Mouse (Mus musculus) heart, postnatal 4 days (tissue): ENCODE results near the gene Bcdin3d. TPM values are rescaled to one million over a fixed set of nuclear protein-coding genes. Genes with fewer than 3 reads are reported as not detected.

Experiments
- DNase-seq: peaks from one replicate; pipeline ENCODE4 v3.0.0; 2021
- total RNA-seq, 2 experiments: library from RNA; stranded (reverse); gene quantifications; 2 replicates each; pipeline ENCODE4 v1.2.3; 2021

Gene Bcdin3d
- total RNA-seq = 1 to 10 TPM; 4.9 to 5.0 TPM

DNA sequence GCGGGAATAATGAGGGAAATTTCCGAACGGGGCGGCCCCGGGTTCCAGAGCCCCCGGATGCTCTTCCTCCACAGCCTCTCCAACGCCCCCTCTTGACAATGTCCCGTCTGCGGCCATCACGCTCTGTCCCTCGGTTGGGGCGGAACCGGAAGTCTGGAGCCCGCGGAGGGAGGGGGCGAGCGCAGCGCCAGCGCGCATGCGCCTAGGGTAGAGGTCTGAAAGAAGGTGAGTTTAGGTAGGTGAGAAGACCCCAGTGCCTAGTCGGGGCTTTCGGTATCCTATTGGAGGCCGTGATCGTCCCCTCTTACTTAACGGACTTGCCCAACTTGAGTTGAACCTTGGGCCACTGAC lies at the start of gene Bcdin3d:
Gene Bcdin3d (minus strand): TSS at position 155 of the 351 bp plus-strand sequence.
- peak; percentile 93 for DNase-seq

GRCm38 (mm10) chr15:99520306-99520705 lies 45.8 kb upstream of the Bcdin3d start:
- no peak for DNase-seq

DNA sequence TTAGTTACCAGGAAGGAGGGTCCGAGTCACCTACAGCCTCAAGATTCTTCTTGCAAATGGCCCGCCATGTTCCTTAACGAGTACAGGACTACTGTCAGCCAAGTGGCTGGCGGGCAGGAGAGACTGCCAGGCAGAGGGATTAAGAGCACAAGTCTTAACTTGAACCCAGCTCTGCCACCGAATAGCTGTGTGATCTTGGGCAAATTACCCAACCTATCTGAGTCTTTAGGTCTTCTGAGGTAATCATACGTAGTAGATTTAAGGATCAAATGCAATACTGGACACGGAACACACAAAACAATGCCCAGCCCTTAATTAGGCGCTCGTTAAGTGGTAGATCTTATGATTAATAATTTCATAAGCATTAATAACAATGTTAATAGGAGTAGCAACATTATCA lies 45.1 kb upstream of the Bcdin3d start:
- DNase-seq = no peak

GRCm38 (mm10) chr15:99517715-99518114 lies 43.2 kb upstream of the Bcdin3d start:
- no peak for DNase-seq

DNA sequence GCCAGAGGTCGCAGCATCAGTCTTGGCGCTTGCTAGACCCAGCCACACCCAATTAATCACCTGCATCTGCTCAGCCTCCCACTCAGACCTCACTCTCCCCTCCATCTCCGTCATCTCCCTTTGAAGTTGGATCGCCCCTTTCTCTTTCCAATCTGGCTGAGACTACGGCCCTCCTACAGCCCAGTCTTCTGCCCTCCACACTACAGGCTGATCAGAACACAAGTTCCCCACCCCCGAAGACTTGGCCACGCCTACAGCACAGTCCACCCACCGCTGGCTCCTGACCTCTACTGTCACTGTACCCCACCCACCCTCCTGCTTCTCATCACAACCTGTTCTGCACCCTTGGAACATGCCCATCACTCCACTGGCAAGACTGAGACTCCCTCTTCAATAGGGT lies 42.2 kb upstream of the Bcdin3d start:
- DNase-seq = no peak

DNA sequence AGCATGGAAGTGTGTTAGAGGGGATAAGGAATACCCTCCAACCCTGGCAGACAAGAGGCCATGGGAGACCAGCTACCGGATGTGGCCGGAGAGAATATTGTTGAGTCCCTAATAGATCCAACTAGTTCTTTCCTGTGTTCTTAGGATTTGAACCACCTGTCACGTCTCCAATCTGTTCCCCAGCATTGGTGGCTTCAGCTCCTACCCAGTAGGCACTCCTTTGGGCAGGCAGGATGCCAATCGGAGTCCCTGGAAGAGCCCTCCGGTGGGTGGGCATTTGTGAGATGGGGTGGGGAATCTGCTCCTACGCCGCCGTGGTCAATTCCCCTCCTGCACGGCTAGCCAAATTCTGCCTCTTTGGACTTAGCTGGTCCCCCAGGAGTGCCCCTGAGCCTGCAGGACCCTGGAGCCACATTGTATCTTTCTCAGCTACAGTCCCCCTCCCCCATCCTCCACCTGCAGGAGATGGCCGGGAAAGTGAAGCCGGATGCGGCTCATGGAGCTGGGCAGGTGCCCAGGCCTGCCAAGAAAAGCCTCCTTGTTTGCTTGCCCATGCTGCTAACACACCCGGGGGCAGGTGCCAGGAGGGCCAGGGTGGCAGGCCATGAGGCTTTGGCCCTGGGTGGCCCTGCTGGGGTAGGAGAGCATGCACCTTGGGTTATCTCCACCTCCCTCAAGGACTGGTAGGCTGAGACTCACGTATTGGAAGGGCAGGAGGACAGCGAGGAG lies 37.4 kb upstream of the Bcdin3d start:
- DNase-seq = no peak

DNA sequence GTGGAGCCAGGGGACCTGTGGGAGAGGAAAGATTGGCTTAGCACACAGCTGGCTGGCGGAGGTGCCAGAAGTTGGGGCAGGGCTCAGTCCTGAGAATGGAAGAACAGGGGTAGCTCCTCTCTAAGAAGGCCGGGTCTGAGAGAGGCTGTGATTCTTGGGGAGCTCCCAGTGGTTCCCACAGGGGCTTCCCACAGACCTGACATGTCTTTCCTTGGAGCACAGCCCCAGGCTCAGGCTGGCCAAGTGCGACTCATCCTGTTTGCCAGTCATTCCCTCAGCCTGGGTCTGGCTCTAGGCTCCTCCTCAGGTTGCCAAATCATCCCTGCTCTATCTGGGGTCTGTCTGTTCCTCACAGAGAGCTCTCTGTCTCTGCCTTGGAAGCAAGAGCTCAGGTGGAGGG lies 36.1 kb upstream of the Bcdin3d start:
- no peak for DNase-seq

DNA sequence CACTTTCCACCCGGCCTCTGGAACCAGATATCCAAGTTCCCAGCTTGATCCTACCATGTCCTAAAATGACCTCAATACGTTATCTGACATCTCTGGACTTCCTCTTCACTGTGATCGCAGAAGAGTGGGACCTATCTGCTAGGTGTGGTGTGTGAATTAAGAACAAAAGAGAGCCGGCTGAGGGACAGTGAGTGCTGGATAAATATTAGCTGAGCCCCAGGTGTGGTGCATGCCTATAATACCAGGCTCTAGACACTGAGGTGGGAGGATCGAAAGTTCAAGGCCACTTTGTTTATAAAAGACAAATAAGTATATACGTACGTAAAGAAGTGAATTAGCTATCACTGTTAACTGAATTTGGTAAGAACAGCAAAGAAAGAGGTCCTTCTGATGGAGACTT lies 35.3 kb upstream of the Bcdin3d start:
- DNase-seq = no peak

- DNase-seq = no peak
Measured at GRCm38 (mm10) chr15:99505324-99506095, 31.0 kb upstream of the Bcdin3d start.

DNA sequence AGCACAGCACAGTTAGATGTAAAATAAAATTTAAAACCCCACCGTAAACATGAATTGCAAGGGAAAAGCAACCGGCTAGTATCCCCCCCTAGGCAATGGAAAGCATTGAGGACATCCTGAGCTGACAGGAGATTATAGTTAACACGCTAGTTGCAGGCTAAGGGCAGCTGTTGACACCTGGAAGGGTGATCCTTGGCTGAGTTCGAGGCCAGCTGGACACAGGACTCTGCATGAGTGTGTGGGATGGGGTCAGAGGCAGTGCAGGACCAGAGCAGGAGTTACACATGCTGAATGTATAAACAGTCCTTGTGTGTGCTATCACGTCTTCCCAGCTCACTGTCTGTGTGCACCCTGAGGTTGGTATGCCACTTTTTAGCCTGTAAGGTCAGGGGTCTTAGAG lies 28.7 kb upstream of the Bcdin3d start:
- peak; percentile 52 for DNase-seq

DNA sequence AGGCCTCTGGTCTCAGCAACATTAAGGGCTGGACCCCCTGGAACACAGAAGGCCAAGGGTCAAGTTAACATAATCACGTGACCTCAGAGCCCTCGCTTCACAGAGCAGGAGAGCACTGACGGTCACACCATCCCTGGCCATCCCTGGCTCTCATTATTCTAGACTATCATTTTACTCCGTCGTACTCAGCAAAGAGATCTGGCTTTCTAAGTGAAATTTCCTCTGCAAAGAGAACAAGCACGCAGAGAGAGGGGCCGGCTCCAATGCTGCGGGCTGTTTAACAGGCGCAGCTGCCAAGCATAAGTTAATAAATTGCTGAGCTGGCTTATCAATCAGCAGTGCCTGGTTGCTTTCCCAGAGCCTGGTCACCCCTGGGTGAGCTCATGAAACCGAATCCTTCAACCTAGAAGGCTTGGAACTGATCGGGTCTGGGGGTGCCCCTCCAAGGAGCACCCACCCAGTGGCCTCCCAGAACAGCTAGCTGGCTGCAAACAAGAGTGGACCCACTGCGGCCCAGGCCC lies 27.8 kb upstream of the Bcdin3d start:
- DNase-seq = no peak

- DNase-seq = no peak
Measured at GRCm38 (mm10) chr15:99501292-99502260, 27.0 kb upstream of the Bcdin3d start.

- DNase-seq = no peak
Measured at GRCm38 (mm10) chr15:99500320-99500719, 25.8 kb upstream of the Bcdin3d start.

- DNase-seq = no peak
Measured at GRCm38 (mm10) chr15:99499726-99500125, 25.2 kb upstream of the Bcdin3d start.

DNA sequence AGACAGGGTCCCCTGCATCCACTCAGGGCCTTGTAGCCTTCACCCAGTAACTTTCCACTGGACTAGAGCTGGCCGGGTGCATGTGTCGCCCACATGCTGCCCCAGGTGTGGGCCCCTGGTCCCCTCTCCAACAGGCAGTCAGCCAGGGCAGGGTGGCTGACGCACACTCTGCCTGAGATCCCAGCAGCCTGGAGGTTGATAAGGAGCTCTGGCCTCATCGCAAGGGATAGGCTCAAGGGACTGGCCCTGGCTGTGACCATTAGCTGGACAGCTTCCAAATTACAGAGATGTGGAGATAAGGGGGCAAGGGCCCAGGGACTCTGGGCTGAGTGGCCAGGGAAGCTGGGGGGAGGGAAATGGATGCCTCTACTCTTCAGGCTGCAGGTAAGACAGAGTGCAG lies 24.3 kb upstream of the Bcdin3d start:
- peak; percentile 68 for DNase-seq

DNA sequence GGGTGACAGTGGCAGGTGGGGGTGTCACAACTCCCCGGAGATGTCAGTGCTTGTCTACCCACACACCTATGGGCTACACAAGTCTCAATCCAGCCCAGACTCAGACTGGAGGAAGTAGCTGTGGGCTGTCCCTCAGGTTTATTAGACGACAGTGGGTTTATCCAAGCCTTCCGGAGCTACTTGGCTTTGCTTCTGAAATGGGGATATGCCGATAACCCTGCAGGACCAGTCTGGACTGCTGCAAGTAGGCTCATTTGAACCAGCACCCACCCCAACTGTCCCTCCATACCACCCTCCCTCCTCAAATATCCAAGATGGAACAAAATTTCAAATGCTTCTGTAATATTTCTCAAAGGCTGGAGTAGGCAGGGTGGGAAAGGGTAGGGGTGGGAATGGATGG lies 23.8 kb upstream of the Bcdin3d start:
- no peak for DNase-seq

GRCm38 (mm10) chr15:99497527-99498242 lies 23.2 kb upstream of the Bcdin3d start:
- DNase-seq = peak; percentile 78

GRCm38 (mm10) chr15:99497061-99497460 lies 22.5 kb upstream of the Bcdin3d start:
- DNase-seq = peak; percentile 71

DNA sequence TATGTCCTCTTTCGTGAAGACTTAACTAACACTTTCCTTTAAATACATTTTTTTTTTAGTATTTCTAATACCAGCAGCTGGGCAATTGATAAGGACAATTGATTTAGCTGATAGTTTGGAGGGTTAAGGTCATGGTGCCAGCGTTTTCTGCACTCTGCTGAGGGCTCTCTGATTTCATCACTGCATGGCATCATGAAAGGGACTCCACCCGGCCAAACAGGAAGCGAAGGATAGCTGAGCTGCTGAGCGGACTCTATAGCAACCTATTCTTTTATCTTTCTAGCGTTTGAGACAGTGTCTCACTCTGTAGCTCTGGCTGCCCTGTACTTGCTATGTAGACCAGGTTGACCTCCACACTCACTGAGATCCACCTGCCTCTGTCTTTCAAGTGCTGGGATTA lies 10.2 kb upstream of the Bcdin3d start:
- DNase-seq = no peak

DNA sequence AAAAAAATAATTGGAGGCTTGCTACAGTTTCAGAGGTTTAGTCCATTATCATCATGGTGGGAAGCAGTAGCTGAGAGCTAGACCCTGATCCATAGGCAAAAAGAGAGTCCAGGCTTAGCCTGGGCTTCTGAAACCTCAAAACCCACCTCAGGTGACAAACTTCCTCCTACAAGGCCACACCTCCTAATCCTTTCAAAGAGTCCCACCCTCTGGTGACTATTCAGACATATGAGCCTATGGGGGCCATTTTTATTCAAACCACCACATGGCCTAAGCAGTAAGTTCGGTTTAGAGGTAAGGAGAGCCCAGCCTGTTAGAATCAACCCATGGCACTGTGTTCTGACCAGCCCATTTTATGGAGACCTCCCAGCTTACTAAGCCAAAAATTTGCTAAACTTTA lies 1.3 kb upstream of the Bcdin3d start:
- no peak for DNase-seq

GRCm38 (mm10) chr15:99473801-99474575 lies 542 bp downstream of the Bcdin3d start:
- DNase-seq = peak; percentile 78
